Mouse (Mus musculus): ENCODE measurements at regions not wholly inside any gene's neighbourhood (a gene's known extent, or its start where the extent isn't known, plus 50 kb on each side); places are given as distances from the start of the nearest gene placed in this dataset.

DNA sequence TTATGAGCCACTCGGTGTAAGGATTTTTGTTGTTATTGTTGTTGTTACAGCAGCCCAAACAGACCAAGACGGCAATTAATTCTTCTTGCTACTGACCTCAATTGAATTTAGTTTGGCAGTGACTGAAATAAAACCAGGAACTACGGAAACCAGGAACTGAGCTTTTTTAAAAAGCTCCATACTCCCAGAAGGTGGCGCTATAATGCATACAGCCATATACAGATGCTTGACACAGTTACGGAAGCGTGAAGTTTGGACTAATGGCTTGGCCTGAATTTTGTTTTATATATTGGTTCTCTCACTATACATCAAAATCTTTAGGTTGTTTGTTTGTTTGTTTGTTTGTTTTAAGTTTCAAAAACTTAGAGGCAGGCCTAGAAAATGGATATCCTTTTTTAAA is 98.5 kb upstream of the Adamts3 start:
- H3K4me3 ChIP-seq (replicated peaks; ENCODE audit: low read length) = no peak overlapping the region
- ATAC-seq = no peak
- no peak overlapping the region for H3K9ac ChIP-seq (replicated peaks; ENCODE audit: low read depth, low read length)
- H3K9me3 ChIP-seq (ENCODE audit: control insufficient read depth, low read length) = no peaks in the 10 kb centered on the region
- H3K27me3 ChIP-seq (replicated peaks; ENCODE audit: control insufficient read depth, insufficient read depth, low read length) = no peaks in the 10 kb centered on the region
- H3K4me2 ChIP-seq (ENCODE audit: low read length) = no peak overlapping the region
- H3K27ac ChIP-seq (ENCODE audit: low read length) = no peak overlapping the region
- H3K36me3 ChIP-seq (ENCODE audit: control insufficient read depth, insufficient read depth) = no peaks in the 10 kb centered on the region
- 52% methylated on average over 6 of the region's 6 CpGs for WGBS
- H3K4me1 ChIP-seq (replicated peaks; ENCODE audit: control insufficient read depth, insufficient read depth, low read length) = no peaks in the 10 kb centered on the region

DNA sequence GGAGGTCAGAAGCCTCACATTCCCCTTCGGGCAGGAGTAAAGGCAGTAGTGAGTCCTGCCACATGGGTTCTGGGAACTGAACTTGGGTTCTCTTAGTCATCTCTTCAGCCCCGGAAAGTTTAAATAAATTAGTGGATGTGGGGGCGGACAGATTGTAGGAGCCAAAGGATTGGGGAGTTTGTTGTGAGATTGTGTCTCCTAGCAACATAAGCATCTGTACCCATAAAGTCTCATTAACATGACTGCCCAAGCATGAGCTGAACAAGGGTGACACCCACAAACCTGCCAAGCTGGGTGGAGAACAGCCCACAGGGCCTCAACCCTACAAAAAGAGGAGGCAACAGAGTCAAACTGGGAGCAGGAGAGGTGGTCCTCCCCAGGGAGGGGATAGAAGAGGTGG is 97.1 kb upstream of the Adamts3 start:
- no peaks in the 10 kb centered on the region for H3K4me1 ChIP-seq (replicated peaks; ENCODE audit: control insufficient read depth, insufficient read depth, low read length)
- no peaks in the 10 kb centered on the region for H3K36me3 ChIP-seq (ENCODE audit: control insufficient read depth, insufficient read depth)
- H3K27me3 ChIP-seq (replicated peaks; ENCODE audit: control insufficient read depth, insufficient read depth, low read length) = no peaks in the 10 kb centered on the region
- WGBS = 80% methylated on average over 3 of the region's 3 CpGs
- no peak overlapping the region for H3K4me3 ChIP-seq (replicated peaks; ENCODE audit: low read length)
- no peak for ATAC-seq
- H3K4me2 ChIP-seq (ENCODE audit: low read length) = no peak overlapping the region
- H3K9ac ChIP-seq (replicated peaks; ENCODE audit: low read depth, low read length) = no peak overlapping the region
- H3K9me3 ChIP-seq (ENCODE audit: control insufficient read depth, low read length) = no peaks in the 10 kb centered on the region
- no peak overlapping the region for H3K27ac ChIP-seq (ENCODE audit: low read length)

DNA sequence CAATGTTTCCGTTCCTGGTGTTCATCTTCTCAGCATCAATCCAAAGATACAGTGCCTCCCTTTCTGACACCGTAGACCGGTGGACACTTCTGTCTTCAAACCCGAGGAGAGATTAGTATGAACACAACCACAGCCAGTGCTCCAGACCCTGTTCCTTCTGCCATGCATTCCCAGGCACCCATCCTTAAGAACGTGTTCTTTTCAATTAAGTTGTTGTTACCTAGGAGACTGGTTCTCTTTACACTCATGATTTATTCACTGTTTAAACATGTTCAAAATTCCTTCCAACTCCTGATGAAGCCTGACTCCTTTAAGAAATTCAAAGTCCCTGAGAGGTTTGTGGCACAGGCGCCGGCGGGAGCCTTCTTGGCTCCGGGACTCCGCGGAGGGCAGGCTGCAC is 69.5 kb upstream of the Adamts3 start:
- H3K4me1 ChIP-seq (replicated peaks; ENCODE audit: control insufficient read depth, insufficient read depth, low read length) = no peaks in the 10 kb centered on the region
- WGBS = 85% methylated on average over 11 of the region's 11 CpGs
- no peak overlapping the region for H3K27ac ChIP-seq (ENCODE audit: low read length)
- no peak overlapping the region for H3K4me3 ChIP-seq (replicated peaks; ENCODE audit: low read length)
- H3K9me3 ChIP-seq (ENCODE audit: control insufficient read depth, low read length) = no peaks in the 10 kb centered on the region
- no peak overlapping the region for H3K4me2 ChIP-seq (ENCODE audit: low read length)
- ATAC-seq = no peak
- H3K27me3 ChIP-seq (replicated peaks; ENCODE audit: control insufficient read depth, insufficient read depth, low read length) = no peaks in the 10 kb centered on the region
- H3K36me3 ChIP-seq (ENCODE audit: control insufficient read depth, insufficient read depth) = no peaks in the 10 kb centered on the region
- H3K9ac ChIP-seq (replicated peaks; ENCODE audit: low read depth, low read length) = no peak overlapping the region

DNA sequence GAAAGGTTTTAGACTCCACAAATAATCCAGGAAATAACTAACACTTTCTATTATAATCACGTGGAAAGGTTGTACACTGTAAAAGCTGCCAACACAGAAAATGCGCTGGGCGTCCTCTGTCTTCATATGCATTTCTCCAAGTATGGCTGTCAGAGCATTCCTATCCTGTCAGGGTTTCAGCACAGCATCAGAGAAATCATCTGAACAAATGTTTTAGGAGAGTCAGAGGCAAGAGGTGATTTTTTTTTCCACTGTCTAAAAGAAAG is 62.5 kb upstream of the Adamts3 start:
- no peak overlapping the region for H3K4me2 ChIP-seq (ENCODE audit: low read length)
- no peaks in the 10 kb centered on the region for H3K27me3 ChIP-seq (replicated peaks; ENCODE audit: control insufficient read depth, insufficient read depth, low read length)
- H3K9me3 ChIP-seq (ENCODE audit: control insufficient read depth, low read length) = no peaks in the 10 kb centered on the region
- WGBS = 71% methylated on average over 3 of the region's 3 CpGs
- no peak overlapping the region for H3K9ac ChIP-seq (replicated peaks; ENCODE audit: low read depth, low read length)
- ATAC-seq = no peak
- H3K36me3 ChIP-seq (ENCODE audit: control insufficient read depth, insufficient read depth) = no peaks in the 10 kb centered on the region
- H3K27ac ChIP-seq (ENCODE audit: low read length) = no peak overlapping the region
- H3K4me1 ChIP-seq (replicated peaks; ENCODE audit: control insufficient read depth, insufficient read depth, low read length) = peaks cover 9% of the 10 kb centered on the region; the same call in 1 of the 2 replicates
- no peak overlapping the region for H3K4me3 ChIP-seq (replicated peaks; ENCODE audit: low read length)

DNA sequence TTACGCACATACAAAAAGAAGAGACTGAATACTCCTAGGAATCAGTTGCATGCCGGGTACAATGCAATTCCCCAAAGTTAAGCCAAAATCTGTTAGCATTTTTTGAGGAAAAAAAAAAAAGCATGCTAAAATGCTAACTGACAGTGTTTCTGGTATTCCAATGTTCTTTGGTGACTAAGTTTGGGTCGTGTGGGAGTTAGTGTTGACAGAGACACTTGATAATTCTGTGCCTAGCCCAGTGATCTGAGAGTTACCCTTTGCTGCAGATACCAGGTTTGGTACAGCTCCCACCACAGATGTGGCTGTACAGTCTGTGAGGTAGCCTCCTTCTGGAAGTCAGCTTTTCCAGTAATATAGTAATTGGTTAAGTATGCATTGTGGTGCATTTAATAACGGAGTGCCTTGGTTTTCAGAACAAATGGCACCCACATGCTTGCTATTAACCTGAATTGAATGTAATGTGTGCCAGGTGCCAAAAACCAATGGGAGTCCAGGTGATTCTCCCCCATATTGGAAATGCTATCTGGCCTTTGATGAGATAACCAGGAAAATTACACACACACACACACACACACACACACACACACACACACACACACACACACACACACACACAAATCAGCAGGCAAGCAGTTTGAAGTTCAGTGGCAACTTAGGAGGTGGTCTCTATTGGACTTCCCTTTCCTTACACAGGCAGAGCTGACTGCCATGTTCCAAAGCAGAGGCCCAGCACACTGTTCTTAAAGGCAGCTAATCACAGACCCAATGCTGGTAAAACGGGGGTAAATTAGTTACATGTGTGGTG is 61.9 kb upstream of the Adamts3 start:
- WGBS = 72% methylated on average over 5 of the region's 5 CpGs
- no peak overlapping the region for H3K9ac ChIP-seq (replicated peaks; ENCODE audit: low read depth, low read length)
- H3K4me2 ChIP-seq (ENCODE audit: low read length) = no peak overlapping the region
- peaks cover under 1% of the 10 kb centered on the region for H3K9me3 ChIP-seq (ENCODE audit: control insufficient read depth, low read length)
- H3K4me3 ChIP-seq (replicated peaks; ENCODE audit: low read length) = no peak overlapping the region
- no peak for ATAC-seq
- H3K27me3 ChIP-seq (replicated peaks; ENCODE audit: control insufficient read depth, insufficient read depth, low read length) = no peaks in the 10 kb centered on the region
- no peak overlapping the region for H3K27ac ChIP-seq (ENCODE audit: low read length)
- no peaks in the 10 kb centered on the region for H3K36me3 ChIP-seq (ENCODE audit: control insufficient read depth, insufficient read depth)
- H3K4me1 ChIP-seq (replicated peaks; ENCODE audit: control insufficient read depth, insufficient read depth, low read length) = peaks cover 9% of the 10 kb centered on the region; the same call in 1 of the 2 replicates

DNA sequence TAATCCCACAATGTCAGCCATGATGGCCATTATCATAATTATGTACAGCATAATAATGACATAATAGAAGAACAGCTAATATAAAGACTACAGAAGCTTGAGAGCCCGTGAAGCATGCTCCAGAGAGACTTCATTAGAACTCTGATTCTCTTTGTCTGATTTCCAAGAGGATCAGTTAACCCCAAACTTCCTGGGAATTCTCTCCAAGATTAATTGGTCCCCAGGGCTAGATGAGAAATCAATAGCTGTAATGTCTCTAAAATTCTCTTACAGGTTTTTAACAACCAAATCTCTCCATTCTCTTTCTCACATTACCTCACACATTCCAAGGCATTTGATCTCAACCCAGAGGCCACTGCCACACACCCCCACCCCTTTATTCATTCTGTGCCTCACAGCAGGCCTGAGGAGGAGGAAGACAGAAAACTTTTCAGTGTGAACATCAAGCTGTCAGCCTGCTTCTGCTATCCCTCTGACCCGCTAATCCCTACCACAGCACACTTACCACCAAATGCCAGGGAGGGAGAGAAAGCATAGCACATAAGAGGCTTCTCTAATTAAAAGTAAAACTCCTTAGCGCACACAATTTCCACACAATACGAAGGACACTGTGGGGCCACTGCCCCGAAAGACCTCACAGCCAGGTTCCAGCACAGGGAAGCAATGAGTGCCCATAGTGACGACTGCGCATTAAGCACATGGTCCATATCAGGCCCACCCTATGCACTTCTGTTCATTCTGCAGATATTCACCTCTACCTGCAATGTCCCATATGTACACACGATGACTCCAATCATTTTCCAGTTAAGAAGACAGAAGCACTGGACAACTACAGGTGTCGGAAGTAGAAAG is 60.4 kb upstream of the Adamts3 start:
- Histone ChIP-seq H3K4me1 (replicated peaks; ENCODE audit: control insufficient read depth, insufficient read depth, low read length) (peaks cover 9% of the 10 kb centered on the region; the same call in 1 of the 2 replicates), H3K27me3 (replicated peaks; ENCODE audit: control insufficient read depth, insufficient read depth, low read length) (no peaks in the 10 kb centered on the region), H3K4me3 (replicated peaks; ENCODE audit: low read length) (no peak overlapping the region), H3K36me3 (ENCODE audit: control insufficient read depth, insufficient read depth) (no peaks in the 10 kb centered on the region), H3K27ac (ENCODE audit: low read length) (no peak overlapping the region), H3K9ac (replicated peaks; ENCODE audit: low read depth, low read length) (no peak overlapping the region), H3K4me2 (ENCODE audit: low read length) (no peak overlapping the region), H3K9me3 (ENCODE audit: control insufficient read depth, low read length) (peaks cover 7% of the 10 kb centered on the region)
- WGBS = 15% methylated on average over 9 of the region's 9 CpGs
- ATAC-seq = peak; percentile 57

DNA sequence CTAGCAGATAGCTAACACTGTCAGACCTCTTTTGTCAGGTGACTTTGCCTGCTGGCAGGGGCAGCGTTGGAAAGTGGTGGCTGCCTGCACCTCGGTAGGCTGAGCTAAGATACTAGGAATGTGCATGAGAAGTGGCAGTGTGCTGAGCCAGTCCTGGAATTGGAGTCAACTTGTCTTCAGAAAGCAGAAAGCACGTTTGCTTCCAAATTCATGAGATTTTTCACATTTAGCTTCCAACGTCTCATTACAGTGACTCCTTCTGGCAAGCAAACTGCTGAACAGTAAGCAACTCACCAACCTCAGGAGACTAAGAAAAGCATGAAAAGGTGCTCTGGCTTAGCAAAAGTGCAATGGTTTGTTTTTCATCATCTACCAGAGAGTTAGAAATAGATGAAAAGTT is 59.1 kb upstream of the Adamts3 start:
- H3K27ac ChIP-seq (ENCODE audit: low read length) = no peak overlapping the region; the same call in 1 of the 2 replicates
- WGBS = 15% methylated on average over 4 of the region's 4 CpGs
- peaks cover 9% of the 10 kb centered on the region; the same call in 1 of the 2 replicates for H3K4me1 ChIP-seq (replicated peaks; ENCODE audit: control insufficient read depth, insufficient read depth, low read length)
- peaks cover 7% of the 10 kb centered on the region for H3K9me3 ChIP-seq (ENCODE audit: control insufficient read depth, low read length)
- H3K27me3 ChIP-seq (replicated peaks; ENCODE audit: control insufficient read depth, insufficient read depth, low read length) = no peaks in the 10 kb centered on the region
- peak; percentile 64 for ATAC-seq
- no peak overlapping the region for H3K4me3 ChIP-seq (replicated peaks; ENCODE audit: low read length)
- no peaks in the 10 kb centered on the region for H3K36me3 ChIP-seq (ENCODE audit: control insufficient read depth, insufficient read depth)
- H3K9ac ChIP-seq (replicated peaks; ENCODE audit: low read depth, low read length) = no peak overlapping the region
- no peak overlapping the region for H3K4me2 ChIP-seq (ENCODE audit: low read length)

DNA sequence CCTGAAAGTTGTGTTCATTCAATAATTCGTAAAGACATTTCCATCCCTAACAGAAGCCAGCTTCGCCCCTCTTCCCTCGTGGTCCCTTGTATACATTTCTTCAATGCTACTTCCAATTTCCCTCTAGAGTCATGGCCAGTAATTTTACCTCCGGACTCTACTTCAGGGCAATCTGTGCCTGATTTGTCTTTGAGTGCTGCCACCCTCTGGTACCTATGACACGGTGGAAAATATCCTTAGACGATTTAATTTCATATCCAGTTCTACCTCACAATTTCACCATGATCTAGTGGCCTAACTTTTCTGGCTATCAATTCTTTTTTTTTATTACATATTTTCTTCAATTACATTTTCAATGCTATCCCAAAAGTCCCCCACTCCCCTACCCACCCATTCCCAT is 49.9 kb upstream of the Adamts3 start:
- Histone ChIP-seq H3K27me3 (replicated peaks; ENCODE audit: control insufficient read depth, insufficient read depth, low read length) (no peaks in the 10 kb centered on the region), H3K4me1 (replicated peaks; ENCODE audit: control insufficient read depth, insufficient read depth, low read length) (no peaks in the 10 kb centered on the region), H3K27ac (ENCODE audit: low read length) (no peak overlapping the region), H3K4me3 (replicated peaks; ENCODE audit: low read length) (no peak overlapping the region), H3K9me3 (ENCODE audit: control insufficient read depth, low read length) (no peaks in the 10 kb centered on the region), H3K36me3 (ENCODE audit: control insufficient read depth, insufficient read depth) (no peaks in the 10 kb centered on the region), H3K9ac (replicated peaks; ENCODE audit: low read depth, low read length) (no peak overlapping the region), H3K4me2 (ENCODE audit: low read length) (no peak overlapping the region)
- 92% methylated on average over 6 of the region's 6 CpGs for WGBS
- ATAC-seq = no peak
